Mouse (Mus musculus) left cerebral cortex, postnatal 10 days (tissue): Measurements from ENCODE around the gene Rora. TPM values are rescaled to one million over a fixed set of nuclear protein-coding genes. Genes with fewer than 3 reads are reported as not detected.

ENCODE experiments used
- DNase-seq, 2 experiments: peaks; one replicate each; pipeline ENCODE4 v3.0.0; 2021 to 2022; ENCODE audit warnings: low spot score in 2 of 2, mixed read lengths in 1 of 2; ENCODE audit errors: extremely low spot score in 1 of 2
- intact Hi-C: fragments of 180-260 bp; cut with DNase I; formaldehyde crosslinking; loops from one replicate; pipeline ENCODE4 v1.15.1; 2025
- total RNA-seq, 2 experiments: library from RNA; stranded (reverse); gene quantifications; 2 replicates each; pipeline ENCODE4 v1.2.3; 2021

Gene Rora
- total RNA-seq, 2 experiments from 2014 or later, result 41.2 to 44.1 TPM

GRCm38 (mm10) chr9:68850321-68850720, 196.7 kb downstream of the Rora start:
- intact Hi-C loops, result no loop called here

GRCm38 (mm10) chr9:68852201-68852600, 198.6 kb downstream of the Rora start:
- intact Hi-C loops, result no loop called here
- DNase-seq, result no peak

More at GRCm38 (mm10) chr9:68850321-68850720, 196.7 kb downstream of the Rora start:
- DNase-seq, result no peak

- intact Hi-C loops, result no loop called here
- DNase-seq, result no peak
These were observed 199.3 kb downstream of the Rora start for GRCm38 (mm10) chr9:68852934-68853333.

- no peak for DNase-seq
- intact Hi-C loops, result no loop called here
These were observed 205.9 kb downstream of the Rora start for GRCm38 (mm10) chr9:68859500-68859899.

GRCm38 (mm10) chr9:68866317-68866716, 212.7 kb downstream of the Rora start:
- no peak for DNase-seq
- intact Hi-C loops, result no loop called here

GRCm38 (mm10) chr9:68873838-68874237, 220.3 kb downstream of the Rora start:
- no peak for DNase-seq
- intact Hi-C loops, result no loop called here

- intact Hi-C loops, result no loop called here
- DNase-seq, result no peak
These were observed 221.0 kb downstream of the Rora start for GRCm38 (mm10) chr9:68874544-68874943.

GRCm38 (mm10) chr9:68875791-68876190, 222.2 kb downstream of the Rora start:
- intact Hi-C loops, result no loop called here
- DNase-seq, result no peak

GRCm38 (mm10) chr9:68876289-68876688, 222.7 kb downstream of the Rora start:
- intact Hi-C loops, result no loop called here
- no peak for DNase-seq

GRCm38 (mm10) chr9:68881896-68882295, 228.3 kb downstream of the Rora start:
- DNase-seq, result peak; percentile 29 to 31
- intact Hi-C loops, result no loop called here

GRCm38 (mm10) chr9:68883005-68883404, 229.4 kb downstream of the Rora start:
- no peak for DNase-seq
- intact Hi-C loops, result no loop called here

GRCm38 (mm10) chr9:68883687-68884086, 230.1 kb downstream of the Rora start:
- no peak for DNase-seq
- intact Hi-C loops, result no loop called here

- intact Hi-C loops, result no loop called here
- DNase-seq, result no peak
These were observed 231.0 kb downstream of the Rora start for GRCm38 (mm10) chr9:68884451-68885035.

- peak; percentile 61 to 80 for DNase-seq
- intact Hi-C loops, result no loop called here
These were observed 235.1 kb downstream of the Rora start for GRCm38 (mm10) chr9:68888670-68889069.

GRCm38 (mm10) chr9:68891431-68891830, 237.8 kb downstream of the Rora start:
- intact Hi-C loops, result no loop called here

GRCm38 (mm10) chr9:68892356-68892755, 238.8 kb downstream of the Rora start:
- intact Hi-C loops, result no loop called here
- no peak for DNase-seq

More at GRCm38 (mm10) chr9:68891431-68891830, 237.8 kb downstream of the Rora start:
- no peak for DNase-seq

- intact Hi-C loops, result no loop called here
These were observed 239.3 kb downstream of the Rora start for GRCm38 (mm10) chr9:68892859-68893258.

GRCm38 (mm10) chr9:68898286-68898685, 244.7 kb downstream of the Rora start:
- no peak for DNase-seq
- intact Hi-C loops, result no loop called here

More at GRCm38 (mm10) chr9:68892859-68893258, 239.3 kb downstream of the Rora start:
- DNase-seq, result no peak

- DNase-seq, result no peak
- intact Hi-C loops, result no loop called here
These were observed 246.1 kb downstream of the Rora start for GRCm38 (mm10) chr9:68899525-68900222.

- intact Hi-C loops, result no loop called here
- no peak for DNase-seq
These were observed 252.8 kb downstream of the Rora start for GRCm38 (mm10) chr9:68906361-68906883.
